Mouse (Mus musculus): ENCODE data around the gene Notum.

Gene Notum

GRCm38 (mm10) chr11:120633520-120634343 lies 27.2 kb downstream of the Notum start, which contains the start of gene Mafg:
Mafg (minus strand) TSS chr11:120633600.
- peak; percentile 99 for DNase-seq

GRCm38 (mm10) chr11:120632559-120633519 lies 28.1 kb downstream of the Notum start:
- peak; percentile 98 for DNase-seq

- peak; percentile 83 for DNase-seq
Measured at GRCm38 (mm10) chr11:120631726-120632448, 29.1 kb downstream of the Notum start.

GRCm38 (mm10) chr11:120630881-120631725 lies 29.9 kb downstream of the Notum start:
- peak; percentile 85 for DNase-seq

GRCm38 (mm10) chr11:120630401-120630871 lies 30.5 kb downstream of the Notum start:
- peak; percentile 97 for DNase-seq

- peak; percentile 98 for DNase-seq
Measured at GRCm38 (mm10) chr11:120629911-120630310, 31.1 kb downstream of the Notum start.

- peak; percentile 96 for DNase-seq
Measured at GRCm38 (mm10) chr11:120629341-120629730, 31.6 kb downstream of the Notum start.

- peak; percentile 92 for DNase-seq
Measured at GRCm38 (mm10) chr11:120628601-120629340, 32.2 kb downstream of the Notum start.

GRCm38 (mm10) chr11:120627468-120628300 lies 33.3 kb downstream of the Notum start:
- DNase-seq, result peak; percentile 94

- peak; percentile 91 for DNase-seq
Measured at GRCm38 (mm10) chr11:120626785-120627467, 34.0 kb downstream of the Notum start.

- peak; percentile 94 for DNase-seq
Measured at GRCm38 (mm10) chr11:120625152-120625775, 35.7 kb downstream of the Notum start, which contains the start of gene Sirt7. Sirt7 (minus strand) TSS chr11:120625240.

- peak; percentile 99 for DNase-seq
Measured at GRCm38 (mm10) chr11:120624680-120625111, 36.3 kb downstream of the Notum start.

- no peak for DNase-seq
Measured at GRCm38 (mm10) chr11:120623961-120624679, 36.9 kb downstream of the Notum start.

GRCm38 (mm10) chr11:120622805-120623204 lies 38.2 kb downstream of the Notum start:
- DNase-seq, result no peak

GRCm38 (mm10) chr11:120620195-120620594 lies 40.8 kb downstream of the Notum start:
- peak; percentile 90 for DNase-seq

- peak; percentile 93 for DNase-seq
Measured at GRCm38 (mm10) chr11:120618619-120619535, 42.1 kb downstream of the Notum start.
